Mouse (Mus musculus) embryonic facial prominence, embryonic 11.5 days (tissue): ENCODE measurements around the gene Sema5b. TPM values are rescaled to one million over a fixed set of nuclear protein-coding genes. Genes with fewer than 3 reads are reported as not detected.

Experiments
- ATAC-seq: fragments of 200-750 bp; cut with Nextera tagmentation; replicated peaks from 2 replicates; pipeline ENCODE4 v1.8.0; 2017; ENCODE audit warnings: low read depth; ENCODE audit not compliant: insufficient number of reproducible peaks, low FRiP score, low TSS enrichment
- DNase-seq: peaks from one replicate; pipeline ENCODE4 v3.0.0-alpha.2; 2015; ENCODE audit warnings: low spot score
- H3K27ac ChIP-seq: fragments of 300-500 bp; sonication (generic); replicated peaks from 2 replicates; pipeline ENCODE4 v1.5.1; 2014; ENCODE audit warnings: mild to moderate bottlenecking, low read depth, low read length, control low read depth
- H3K27me3 ChIP-seq: fragments of 300-500 bp; sonication (generic); 2 replicates; pipeline ENCODE4 v1.6.1; 2014; ENCODE audit warnings: mild to moderate bottlenecking, low read length, moderate library complexity, mixed read lengths; ENCODE audit not compliant: control insufficient read depth, insufficient read depth
- H3K36me3 ChIP-seq: fragments of 300-500 bp; sonication (generic); replicated peaks from 2 replicates; pipeline ENCODE4 v1.6.1; 2014; ENCODE audit warnings: low read depth, mild to moderate bottlenecking, low read length, moderate library complexity, mixed read lengths; ENCODE audit not compliant: control insufficient read depth, insufficient read depth
- H3K4me1 ChIP-seq: fragments of 300-500 bp; sonication (generic); 2 replicates; pipeline ENCODE4 v1.6.1; 2014; ENCODE audit warnings: low read length, mixed read lengths; ENCODE audit not compliant: control insufficient read depth, insufficient read depth
- H3K4me2 ChIP-seq: fragments of 300-500 bp; sonication (generic); 2 replicates; pipeline ENCODE4 v1.6.1; 2014; ENCODE audit warnings: low read depth, mild to moderate bottlenecking, control low read depth, low read length, moderate library complexity
- H3K4me3 ChIP-seq: fragments of 300-500 bp; sonication (generic); 2 replicates; pipeline ENCODE4 v1.5.1; 2014; ENCODE audit warnings: low read depth, low read length, control low read depth
- H3K9ac ChIP-seq: fragments of 300-500 bp; sonication (generic); replicated peaks from 2 replicates; pipeline ENCODE4 v1.6.1; 2014; ENCODE audit warnings: mild to moderate bottlenecking, control low read depth, low read length
- H3K9me3 ChIP-seq: fragments of 300-500 bp; sonication (generic); replicated peaks from 2 replicates; pipeline ENCODE4 v1.6.1; 2016; ENCODE audit warnings: mild to moderate bottlenecking, low read length, inconsistent platforms, mixed read lengths; ENCODE audit not compliant: control insufficient read depth
- WGBS: fragments of 180-500 bp; shearing (Covaris S2); extraction: QIAGEN DNeasy Blood & Tissue Kit; methylation state at CpG from one replicate; pipeline ENCODE4 v1.1.7; 2014; 5-methylcytosine and 5-hydroxymethylcytosine counted together
- polyA plus RNA-seq: library from polyadenylated mRNA; unstranded; fragments of >200 nt; fragmentation: Nextera tagmentation; extraction: Ambion mirVana; gene quantifications from 2 replicates; pipeline ENCODE4 v1.2.1, GENCODE M21; 2014

Sema5b gene
- polyA plus RNA-seq: 2.9 and 4.3 TPM in 2 replicates

- Histone ChIP-seq H3K4me1 (no peaks in the 10 kb centered on the region), H3K4me2 (peak within 1 kb of the TSS; percentile 95), H3K9me3 (no peaks in the 10 kb centered on the region), H3K36me3 (no peaks in the 10 kb centered on the region), H3K27me3 (peaks cover 11% of the 10 kb centered on the region; the same call in 1 of the 2 replicates), H3K9ac (peak within 1 kb of the TSS; percentile 67), H3K4me3 (peak within 1 kb of the TSS; percentile 65), H3K27ac (no peak within 1 kb of the TSS)
- peak; percentile 87 for ATAC-seq
- under 1% methylated on average over 52 of the region's 54 CpGs for WGBS
- DNase-seq: peak; percentile 84
These were observed at the start of gene Sema5b for GRCm38 (mm10) chr16:35541117-35541641. Sema5b (plus strand) TSS chr16:35541145.

DNA sequence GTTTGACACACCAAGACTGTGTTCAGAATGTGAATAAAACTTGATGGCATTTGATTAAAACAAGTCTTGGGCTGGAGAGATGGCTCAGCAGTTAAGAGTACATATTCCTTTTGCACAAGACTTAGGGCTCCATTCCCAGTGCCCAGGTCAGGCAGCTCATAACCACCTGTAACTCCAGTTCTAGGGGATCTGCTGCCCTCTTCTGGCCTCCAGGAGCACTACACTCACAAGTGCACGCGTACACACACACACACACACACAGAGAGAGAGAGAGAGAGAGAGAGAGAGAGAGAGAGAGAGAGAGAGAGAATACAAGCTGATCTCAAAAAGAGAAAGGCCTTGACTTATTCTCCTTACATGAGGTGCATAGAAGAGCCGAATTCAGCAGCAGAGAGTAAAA, 40.6 kb upstream of the Sema5b start:
- Histone ChIP-seq H3K36me3 (no peaks in the 10 kb centered on the region; the same call in 1 of the 2 replicates), H3K27ac (no peak overlapping the region), H3K4me3 (no peak overlapping the region), H3K9me3 (no peaks in the 10 kb centered on the region), H3K9ac (no peak overlapping the region), H3K4me1 (no peaks in the 10 kb centered on the region), H3K4me2 (no peak overlapping the region), H3K27me3 (no peaks in the 10 kb centered on the region)
- no peak for DNase-seq
- 94% methylated on average over 3 of the region's 3 CpGs for WGBS
- no peak for ATAC-seq

GRCm38 (mm10) chr16:35501106-35501760, 39.7 kb upstream of the Sema5b start:
- WGBS: 83% methylated on average over 4 of the region's 4 CpGs
- no peaks in the 10 kb centered on the region; the same call in 1 of the 2 replicates for H3K36me3 ChIP-seq
- H3K4me1 ChIP-seq: no peaks in the 10 kb centered on the region
- H3K27me3 ChIP-seq: no peaks in the 10 kb centered on the region
- DNase-seq (no peak), ATAC-seq (no peak)
- no peak overlapping the region for H3K4me2 ChIP-seq
- no peaks in the 10 kb centered on the region for H3K9me3 ChIP-seq
- no peak overlapping the region for H3K4me3 ChIP-seq
- no peak overlapping the region for H3K9ac ChIP-seq
- no peak overlapping the region for H3K27ac ChIP-seq

GRCm38 (mm10) chr16:35502456-35502855, 38.5 kb upstream of the Sema5b start:
- no peak for DNase-seq
- Histone ChIP-seq H3K9ac (no peak overlapping the region), H3K27ac (no peak overlapping the region), H3K36me3 (no peaks in the 10 kb centered on the region; the same call in 1 of the 2 replicates), H3K9me3 (no peaks in the 10 kb centered on the region), H3K4me3 (no peak overlapping the region), H3K4me2 (no peak overlapping the region), H3K4me1 (no peaks in the 10 kb centered on the region), H3K27me3 (no peaks in the 10 kb centered on the region)
- 93% methylated on average over 11 of the region's 11 CpGs for WGBS
- ATAC-seq: no peak

- no peak overlapping the region for H3K9ac ChIP-seq
- H3K27me3 ChIP-seq: no peaks in the 10 kb centered on the region
- no peaks in the 10 kb centered on the region for H3K4me1 ChIP-seq
- H3K27ac ChIP-seq: no peak overlapping the region
- 80% methylated on average over 8 of the region's 8 CpGs for WGBS
- H3K9me3 ChIP-seq: no peaks in the 10 kb centered on the region
- H3K36me3 ChIP-seq: no peaks in the 10 kb centered on the region; the same call in 1 of the 2 replicates
- no peak for DNase-seq
- no peak overlapping the region for H3K4me2 ChIP-seq
- ATAC-seq: no peak
- no peak overlapping the region for H3K4me3 ChIP-seq
These were observed 36.7 kb upstream of the Sema5b start for GRCm38 (mm10) chr16:35504266-35504665.

DNA sequence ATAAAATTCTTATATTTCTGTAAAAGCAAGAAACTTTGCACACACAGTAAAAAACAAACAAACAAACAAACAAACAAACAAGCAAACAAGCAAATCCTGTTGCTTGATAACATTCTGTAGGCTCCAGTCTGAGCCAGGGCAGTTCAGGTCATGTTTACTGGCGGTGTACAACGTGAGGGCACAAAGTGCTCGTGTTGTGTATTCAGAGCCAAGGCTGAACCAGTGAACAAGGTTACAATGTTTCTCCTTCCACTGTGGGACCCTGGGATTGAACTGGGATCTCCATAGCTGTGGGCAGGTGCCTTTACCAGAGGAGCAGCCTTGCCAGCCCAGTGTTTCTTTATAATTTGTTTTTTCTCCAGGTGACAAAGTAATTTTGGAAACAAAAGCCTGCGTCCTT, 35.2 kb upstream of the Sema5b start:
- WGBS: 87% methylated on average over 4 of the region's 4 CpGs
- Histone ChIP-seq H3K4me2 (no peak overlapping the region), H3K4me3 (no peak overlapping the region)

GRCm38 (mm10) chr16:35508581-35508980, 32.4 kb upstream of the Sema5b start:
- WGBS: 86% methylated on average over 6 of the region's 6 CpGs
- Histone ChIP-seq H3K36me3 (no peaks in the 10 kb centered on the region; the same call in 1 of the 2 replicates), H3K4me3 (no peak overlapping the region), H3K4me1 (no peaks in the 10 kb centered on the region), H3K4me2 (no peak overlapping the region), H3K27me3 (no peaks in the 10 kb centered on the region), H3K27ac (no peak overlapping the region), H3K9me3 (no peaks in the 10 kb centered on the region), H3K9ac (no peak overlapping the region)
- DNase-seq (no peak), ATAC-seq (no peak)

More for the DNA sequence above, 35.2 kb upstream of the Sema5b start:
- Histone ChIP-seq H3K27me3 (no peaks in the 10 kb centered on the region), H3K36me3 (no peaks in the 10 kb centered on the region; the same call in 1 of the 2 replicates), H3K27ac (no peak overlapping the region), H3K9ac (no peak overlapping the region), H3K9me3 (no peaks in the 10 kb centered on the region), H3K4me1 (no peaks in the 10 kb centered on the region)
- ATAC-seq (no peak), DNase-seq (no peak)

DNA sequence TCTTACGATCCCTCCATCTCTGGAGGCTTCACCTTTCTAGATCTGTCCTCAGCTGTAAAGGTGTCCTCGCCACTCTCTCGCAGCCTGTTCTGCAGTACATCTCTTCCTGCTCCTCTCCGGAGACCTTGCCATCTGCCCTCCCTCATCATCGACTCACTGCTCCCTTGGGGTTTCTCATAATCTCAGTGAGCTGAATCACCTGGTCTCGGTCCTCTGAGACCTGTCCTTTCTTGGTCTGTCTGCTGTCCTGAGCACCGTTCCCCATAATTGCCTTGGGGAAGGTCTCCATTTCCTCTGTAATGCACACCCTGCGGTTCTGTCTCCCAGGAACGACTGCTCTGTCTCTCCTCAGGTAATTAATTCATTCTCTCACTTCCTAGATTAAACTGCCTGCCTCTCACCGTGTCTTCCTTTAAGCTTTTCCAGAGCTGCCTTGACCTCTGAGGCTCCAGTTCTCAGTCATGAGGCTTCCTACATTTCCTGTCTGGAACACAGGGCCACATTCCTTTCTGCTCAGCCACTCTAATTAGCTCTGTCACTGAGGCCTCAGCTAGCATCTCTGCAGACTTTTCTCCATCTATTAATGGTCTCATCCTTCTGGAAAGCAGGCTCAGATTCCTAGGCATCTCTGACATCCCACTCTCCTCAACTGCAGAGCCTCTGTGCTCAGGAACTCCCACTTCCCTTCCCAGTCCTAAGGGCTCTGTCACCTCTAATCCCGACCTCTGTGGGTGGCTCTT, 31.4 kb upstream of the Sema5b start:
- no peak overlapping the region for H3K27ac ChIP-seq
- ATAC-seq (no peak), DNase-seq (no peak)
- no peaks in the 10 kb centered on the region for H3K27me3 ChIP-seq
- H3K36me3 ChIP-seq: no peaks in the 10 kb centered on the region
- H3K9me3 ChIP-seq: no peaks in the 10 kb centered on the region
- H3K4me1 ChIP-seq: no peaks in the 10 kb centered on the region
- 41% methylated on average over 11 of the region's 11 CpGs for WGBS
- H3K4me2 ChIP-seq: no peak overlapping the region
- H3K4me3 ChIP-seq: no peak overlapping the region
- no peak overlapping the region for H3K9ac ChIP-seq
